Mouse (Mus musculus) myocyte (in vitro differentiated cells): ENCODE data around the gene Cbfa2t3. TPM values are rescaled to one million over a fixed set of nuclear protein-coding genes. Genes with fewer than 3 reads are reported as not detected.

Experiments
- H3K27me3 ChIP-seq: one replicate; pipeline ENCODE4 v1.6.1; 2011; ENCODE audit not compliant: control insufficient read depth, insufficient read depth, insufficient read length
- H3K36me3 ChIP-seq: one replicate; pipeline ENCODE4 v1.6.1; 2011; ENCODE audit not compliant: control insufficient read depth, insufficient read depth
- H3K4me2 ChIP-seq: one replicate; pipeline ENCODE4 v1.6.1; 2011; ENCODE audit warnings: low read depth, control low read depth
- H3K4me3 ChIP-seq: one replicate; pipeline ENCODE4 v1.5.1; 2011; ENCODE audit warnings: mild to moderate bottlenecking, control low read depth, moderate library complexity
- H3K79me2 ChIP-seq: one replicate; pipeline ENCODE4 v1.6.1; 2011; ENCODE audit not compliant: control insufficient read depth, insufficient read depth
- H3ac ChIP-seq: one replicate; pipeline ENCODE4 v1.6.1; 2011; ENCODE audit not compliant: control insufficient read depth, insufficient read length
- CEBPB ChIP-seq: IDR thresholded peaks from 2 replicates; pipeline ENCODE4 v1.6.1; 2011; ENCODE audit warnings: mild to moderate bottlenecking, moderate library complexity; ENCODE audit not compliant: poor library complexity, insufficient read depth, severe bottlenecking
- E2F4 ChIP-seq: IDR thresholded peaks from one replicate; pipeline ENCODE4 v1.6.1; 2011; ENCODE audit warnings: mild to moderate bottlenecking, control low read depth, moderate library complexity; ENCODE audit not compliant: insufficient read depth
- MAX ChIP-seq: IDR thresholded peaks from one replicate; pipeline ENCODE4 v1.6.1; 2011; ENCODE audit warnings: low read depth, mild to moderate bottlenecking, control low read depth
- MYOD1 ChIP-seq, 3 experiments: IDR thresholded peaks; one replicate each; pipeline ENCODE4 v1.6.1; 2011; ENCODE audit warnings: control low read depth in 2 of 3, low read depth in 2 of 3, mild to moderate bottlenecking in 2 of 3, moderate library complexity in 1 of 3; ENCODE audit not compliant: insufficient read length in 2 of 3, control insufficient read depth in 1 of 3
- MYOG ChIP-seq, 3 experiments: IDR thresholded peaks; one replicate each; pipeline ENCODE4 v1.6.1; 2011; ENCODE audit warnings: control low read depth in 2 of 3, low read depth in 2 of 3, mild to moderate bottlenecking in 2 of 3; ENCODE audit not compliant: insufficient read length in 2 of 3, control insufficient read depth in 1 of 3, insufficient read depth in 1 of 3
- POLR2A ChIP-seq: IDR thresholded peaks from one replicate; pipeline ENCODE4 v1.6.1; 2011; ENCODE audit warnings: low read depth, mild to moderate bottlenecking, control low read depth, moderate library complexity; ENCODE audit not compliant: insufficient read length
- POLR2AphosphoS2 ChIP-seq: IDR thresholded peaks from one replicate; pipeline ENCODE4 v1.6.1; 2011; ENCODE audit warnings: low read depth, control low read depth; ENCODE audit not compliant: insufficient read length
- REST ChIP-seq: IDR thresholded peaks from one replicate; pipeline ENCODE4 v1.6.1; 2011; ENCODE audit warnings: mild to moderate bottlenecking, control low read depth, moderate library complexity; ENCODE audit not compliant: insufficient read depth, insufficient read length
- SRF ChIP-seq: IDR thresholded peaks from one replicate; pipeline ENCODE4 v1.6.1; 2011; ENCODE audit warnings: low read depth; ENCODE audit not compliant: control insufficient read depth, insufficient read length
- TCF12 ChIP-seq: IDR thresholded peaks from one replicate; pipeline ENCODE4 v1.6.1; 2011; ENCODE audit warnings: mild to moderate bottlenecking, control low read depth; ENCODE audit not compliant: poor library complexity, insufficient read depth, severe bottlenecking
- TCF3 ChIP-seq: IDR thresholded peaks from one replicate; pipeline ENCODE4 v1.6.1; 2011; ENCODE audit warnings: low read depth, control low read depth; ENCODE audit not compliant: insufficient read length
- USF1 ChIP-seq: IDR thresholded peaks from one replicate; pipeline ENCODE4 v1.6.1; 2011; ENCODE audit warnings: low read depth, mild to moderate bottlenecking, control low read depth, moderate library complexity
- polyA plus RNA-seq: library from polyadenylated mRNA; unstranded; fragments of >200 nt; fragmentation: generic; extraction: Trizol; gene quantifications from one replicate; pipeline ENCODE4 v1.2.1, GENCODE M21; 2012; ENCODE audit warnings: missing spikeins

Gene Cbfa2t3
- polyA plus RNA-seq, 1 experiment, result 29.5 TPM

GRCm38 (mm10) chr8:122742471-122742870 is 43.6 kb upstream of the Cbfa2t3 start:
- Histone ChIP-seq H3ac (no peak overlapping the region), H3K36me3 (no peaks in the 10 kb centered on the region), H3K79me2 (no peaks in the 10 kb centered on the region), H3K4me3 (no peak overlapping the region), H3K4me2 (no peak overlapping the region), H3K27me3 (peaks cover 88% of the 10 kb centered on the region)
- no peak for TF ChIP-seq TCF12

GRCm38 (mm10) chr8:122739102-122739725 is 40.3 kb upstream of the Cbfa2t3 start:
- no peak overlapping the region for H3K4me3 ChIP-seq
- peaks cover 96% of the 10 kb centered on the region for H3K27me3 ChIP-seq
- TF ChIP-seq USF1, result no peak

GRCm38 (mm10) chr8:122737886-122738285 is 39.0 kb upstream of the Cbfa2t3 start:
- H3ac ChIP-seq, result no peak overlapping the region
- no peaks in the 10 kb centered on the region for H3K79me2 ChIP-seq
- no peaks in the 10 kb centered on the region for H3K36me3 ChIP-seq
- no peak overlapping the region for H3K4me3 ChIP-seq
- no peak for TF ChIP-seq USF1
- TF ChIP-seq POLR2AphosphoS2, result no peak
- TF ChIP-seq MYOG (IDR thresholded peaks at IDR 0.05; ENCODE audit: control insufficient read depth in 1 of 3, insufficient read depth in 1 of 3, insufficient read length in 2 of 3, low read depth in 2 of 3), result no peak
- TF ChIP-seq POLR2A, result no peak
- TF ChIP-seq SRF, result no peak
- TF ChIP-seq TCF12, result no peak
- no peak for TF ChIP-seq TCF3
- no peak for TF ChIP-seq CEBPB
- no peak for TF ChIP-seq REST
- TF ChIP-seq MAX, result no peak
- TF ChIP-seq MYOD1 (IDR thresholded peaks at IDR 0.05; ENCODE audit: control insufficient read depth in 1 of 3, insufficient read length in 2 of 3, low read depth in 2 of 3), result no peak
- TF ChIP-seq E2F4, result no peak
- no peak overlapping the region for H3K4me2 ChIP-seq
- H3K27me3 ChIP-seq, result peaks cover 96% of the 10 kb centered on the region

More at GRCm38 (mm10) chr8:122739102-122739725, 40.3 kb upstream of the Cbfa2t3 start:
- Histone ChIP-seq H3K4me2 (no peak overlapping the region), H3K79me2 (no peaks in the 10 kb centered on the region), H3ac (no peak overlapping the region), H3K36me3 (no peaks in the 10 kb centered on the region)

- Histone ChIP-seq H3K36me3 (no peaks in the 10 kb centered on the region), H3K4me3 (no peak overlapping the region), H3K4me2 (no peak overlapping the region), H3ac (no peak overlapping the region), H3K79me2 (no peaks in the 10 kb centered on the region), H3K27me3 (peaks cover 97% of the 10 kb centered on the region)
- no peak for TF ChIP-seq POLR2A
- TF ChIP-seq TCF12, result no peak
- TF ChIP-seq MYOD1 (IDR thresholded peaks at IDR 0.05; ENCODE audit: control insufficient read depth in 1 of 3, insufficient read length in 2 of 3, low read depth in 2 of 3), result no peak
- no peak for TF ChIP-seq MYOG (IDR thresholded peaks at IDR 0.05; ENCODE audit: control insufficient read depth in 1 of 3, insufficient read depth in 1 of 3, insufficient read length in 2 of 3, low read depth in 2 of 3)
- TF ChIP-seq CEBPB, result no peak
- TF ChIP-seq POLR2AphosphoS2, result no peak
- TF ChIP-seq REST, result no peak
- TF ChIP-seq SRF, result no peak
- no peak for TF ChIP-seq E2F4
- TF ChIP-seq USF1, result no peak
- no peak for TF ChIP-seq TCF3
- TF ChIP-seq MAX, result no peak
Measured at GRCm38 (mm10) chr8:122737071-122737470, 38.2 kb upstream of the Cbfa2t3 start.

- TF ChIP-seq REST (no peak), MAX (no peak), E2F4 (no peak), MYOG (IDR thresholded peaks at IDR 0.05; ENCODE audit: control insufficient read depth in 1 of 3, insufficient read depth in 1 of 3, insufficient read length in 2 of 3, low read depth in 2 of 3) (no peak), MYOD1 (IDR thresholded peaks at IDR 0.05; ENCODE audit: control insufficient read depth in 1 of 3, insufficient read length in 2 of 3, low read depth in 2 of 3) (no peak), SRF (no peak), CEBPB (no peak), TCF3 (no peak), TCF12 (no peak), POLR2A (no peak), POLR2AphosphoS2 (no peak), USF1 (no peak)
- Histone ChIP-seq H3K4me2 (no peak overlapping the region), H3K27me3 (peaks cover 97% of the 10 kb centered on the region), H3K79me2 (no peaks in the 10 kb centered on the region), H3K4me3 (no peak overlapping the region), H3K36me3 (no peaks in the 10 kb centered on the region), H3ac (no peak overlapping the region)
Measured at GRCm38 (mm10) chr8:122736623-122737022, 37.7 kb upstream of the Cbfa2t3 start.
